Mouse (Mus musculus): ENCODE results near the gene Pcif1. TPM values are rescaled to one million over a fixed set of nuclear protein-coding genes. Genes with fewer than 3 reads are reported as not detected.

The Pcif1 gene
- polyA plus RNA-seq, 1 experiment: 27.8 TPM

- no peak for DNase-seq (ENCODE audit: low spot score)
Observed at GRCm38 (mm10) chr2:164892696-164893216, 13.7 kb downstream of the Pcif1 start.

DNA sequence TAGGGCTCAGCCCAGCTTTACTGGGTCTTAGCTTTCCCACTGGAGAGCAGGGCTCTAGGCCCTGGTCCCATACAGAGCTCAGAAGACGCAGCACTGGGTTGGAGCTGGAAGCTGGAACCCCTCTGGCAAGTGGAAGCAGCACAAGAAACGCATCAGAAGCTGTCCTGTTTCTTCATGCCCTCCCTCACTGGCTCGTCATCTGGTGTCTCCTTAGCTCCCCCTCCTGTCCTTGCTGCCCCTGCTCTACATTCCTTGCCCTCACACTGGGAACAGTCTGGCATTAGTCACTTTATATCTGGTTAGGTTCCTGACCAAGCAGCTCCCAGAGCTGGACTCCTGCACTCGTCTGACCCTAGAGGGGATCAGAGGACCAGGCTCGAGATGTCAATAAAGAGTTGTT lies 14.9 kb downstream of the Pcif1 start:
- DNase-seq (ENCODE audit: low spot score): no peak

DNA sequence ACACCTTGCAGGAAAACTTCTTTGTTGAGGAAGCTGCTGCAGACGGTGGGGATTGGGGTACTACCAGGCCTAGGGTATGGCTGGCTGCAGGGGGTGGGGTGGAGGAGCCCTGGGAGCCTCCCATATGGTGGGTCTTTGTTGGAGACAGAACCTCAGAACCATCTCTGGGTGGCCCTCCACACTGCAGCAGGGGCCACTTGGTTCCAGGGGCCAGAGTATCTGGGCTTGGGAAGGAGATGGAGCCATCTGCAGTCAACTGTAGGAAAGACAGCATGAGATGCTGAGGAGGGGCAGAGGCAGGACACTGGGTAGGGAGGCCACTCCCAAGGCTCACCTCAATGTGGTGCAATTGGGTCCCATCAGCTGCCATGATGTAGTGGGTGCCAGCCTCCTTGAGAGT lies 15.5 kb downstream of the Pcif1 start:
- DNase-seq (ENCODE audit: low spot score): no peak

DNA sequence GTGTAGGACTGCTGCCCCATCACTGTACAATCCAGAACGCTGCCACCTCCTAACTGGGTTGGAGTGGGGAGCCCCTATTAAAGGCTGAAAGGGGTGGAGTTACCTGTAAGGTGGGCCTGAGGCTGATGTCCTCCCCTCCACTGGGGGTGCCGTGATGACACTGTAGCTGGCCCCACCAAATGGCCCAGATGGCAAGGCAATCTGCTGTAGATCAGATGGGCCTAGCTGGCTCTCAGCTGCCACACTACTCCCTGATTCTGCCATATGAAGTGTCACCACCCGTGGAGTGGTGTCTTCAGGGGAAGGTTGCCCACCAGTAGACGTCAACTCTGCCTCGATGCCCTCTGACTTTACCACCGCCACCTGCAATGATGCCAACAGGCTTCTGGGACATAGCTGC lies 16.8 kb downstream of the Pcif1 start:
- DNase-seq (ENCODE audit: low spot score): no peak

DNA sequence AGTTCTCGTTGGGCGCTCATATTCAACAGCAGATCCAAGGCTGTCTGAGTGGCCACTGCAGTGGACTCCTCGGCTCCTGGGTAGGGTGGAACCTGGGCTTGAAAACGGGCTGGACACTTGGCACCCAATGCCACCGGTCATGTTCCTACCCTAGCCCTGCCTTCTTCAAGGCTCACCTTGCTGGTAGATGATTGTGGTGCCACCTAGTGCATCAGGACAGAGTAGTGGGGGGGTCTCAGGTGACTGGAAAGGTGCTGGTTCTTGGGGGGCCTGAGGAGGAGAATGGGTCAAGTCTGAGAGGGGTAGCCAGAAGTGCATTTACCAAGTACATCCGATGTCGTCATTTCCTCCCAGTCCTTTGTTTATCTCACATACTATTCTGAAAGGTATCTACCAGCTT lies 18.9 kb downstream of the Pcif1 start:
- DNase-seq (ENCODE audit: low spot score): no peak

- no peak for DNase-seq (ENCODE audit: low spot score)
Observed at GRCm38 (mm10) chr2:164899034-164899433, 19.9 kb downstream of the Pcif1 start.

- no peak for DNase-seq (ENCODE audit: low spot score)
Observed at GRCm38 (mm10) chr2:164899723-164900459, 20.8 kb downstream of the Pcif1 start.

DNA sequence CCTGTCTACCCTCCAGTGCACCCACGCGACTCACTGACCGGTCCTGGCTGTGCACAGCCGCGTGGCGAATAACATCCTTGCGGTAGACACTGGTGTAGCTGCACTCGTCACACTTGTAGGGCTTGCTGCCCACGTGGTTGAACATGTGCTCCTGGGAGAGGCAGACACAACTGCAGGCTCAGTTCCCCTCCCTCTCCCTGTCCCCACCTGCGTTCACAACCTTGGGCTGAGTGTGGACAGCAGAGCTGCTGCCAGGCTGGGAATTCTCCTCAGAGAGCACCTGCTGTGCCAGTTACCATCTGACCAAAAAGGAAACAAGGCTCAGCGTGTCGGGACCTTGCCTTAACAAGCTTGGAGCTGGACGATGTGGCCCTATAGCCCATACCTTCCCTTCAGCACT lies 22.3 kb downstream of the Pcif1 start:
- DNase-seq (ENCODE audit: low spot score): no peak

GRCm38 (mm10) chr2:164903496-164903895 lies 24.4 kb downstream of the Pcif1 start:
- no peak for DNase-seq (ENCODE audit: low spot score)

GRCm38 (mm10) chr2:164906071-164906470 lies 27.0 kb downstream of the Pcif1 start:
- DNase-seq (ENCODE audit: low spot score): no peak

DNA sequence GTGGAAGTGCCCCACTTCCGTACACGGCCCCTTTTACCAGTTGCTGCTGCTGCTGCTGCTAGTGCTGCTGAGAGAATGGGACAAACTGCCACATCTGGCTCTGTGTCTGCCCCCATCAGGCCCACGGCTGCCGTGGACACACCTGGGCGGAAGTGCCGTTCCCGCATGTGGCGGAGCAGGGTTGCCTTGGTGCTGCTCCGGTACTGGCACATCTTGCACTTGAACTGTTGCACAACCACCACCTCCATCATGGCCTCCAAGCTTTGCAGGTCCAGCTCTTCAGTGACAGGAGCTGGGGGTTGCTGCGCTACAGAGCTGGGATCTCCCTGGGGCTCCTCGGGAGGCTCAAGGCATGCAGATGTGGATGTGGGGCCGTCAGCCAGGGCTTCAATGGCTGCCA lies 28.4 kb downstream of the Pcif1 start:
- no peak for DNase-seq (ENCODE audit: low spot score)

GRCm38 (mm10) chr2:164908011-164908410 lies 28.9 kb downstream of the Pcif1 start:
- DNase-seq (ENCODE audit: low spot score): no peak

GRCm38 (mm10) chr2:164909100-164909499 lies 30.0 kb downstream of the Pcif1 start:
- DNase-seq (ENCODE audit: low spot score): no peak

GRCm38 (mm10) chr2:164909542-164909941 lies 30.4 kb downstream of the Pcif1 start:
- DNase-seq (ENCODE audit: low spot score): no peak

DNA sequence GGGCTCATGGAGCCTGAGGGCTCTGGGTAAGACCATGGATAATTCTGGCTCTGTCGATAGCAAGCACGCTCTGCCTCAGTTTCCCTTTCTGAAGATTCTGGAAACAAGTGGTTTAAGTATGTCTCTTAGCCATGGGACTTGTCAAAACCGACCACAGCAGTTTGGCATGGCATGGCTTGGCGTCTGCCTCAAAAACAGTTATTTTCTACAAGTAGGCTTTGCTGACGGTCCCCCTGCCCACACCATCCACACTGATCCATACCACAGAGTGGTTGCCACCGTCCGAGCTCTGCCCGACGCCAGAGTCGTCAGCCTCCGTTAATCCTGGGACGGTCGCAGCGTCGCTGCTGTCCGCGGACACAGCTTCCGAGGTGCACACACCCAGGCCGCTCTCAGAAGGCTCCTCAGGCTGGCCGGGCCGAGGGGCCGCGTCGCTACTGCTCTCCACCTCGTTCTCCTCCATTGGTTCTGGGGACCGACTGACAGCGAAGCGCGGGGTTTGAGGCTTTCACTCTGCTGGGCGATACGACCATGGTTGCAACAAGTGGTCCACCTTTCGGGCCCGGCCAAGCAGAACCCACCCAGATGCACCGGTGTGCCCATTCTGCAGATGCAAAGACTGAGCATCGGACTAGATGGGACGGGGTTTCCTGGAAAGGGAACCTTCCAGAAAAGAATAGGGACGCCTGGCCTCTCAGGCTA lies 31.4 kb downstream of the Pcif1 start:
- DNase-seq (ENCODE audit: low spot score): no peak

- DNase-seq (ENCODE audit: low spot score): peak; percentile 99
Observed at GRCm38 (mm10) chr2:164911086-164912048, 32.3 kb downstream of the Pcif1 start, which contains the start of gene Zfp335. Gene Zfp335, minus strand, starts transcription at chr2:164911757.

DNA sequence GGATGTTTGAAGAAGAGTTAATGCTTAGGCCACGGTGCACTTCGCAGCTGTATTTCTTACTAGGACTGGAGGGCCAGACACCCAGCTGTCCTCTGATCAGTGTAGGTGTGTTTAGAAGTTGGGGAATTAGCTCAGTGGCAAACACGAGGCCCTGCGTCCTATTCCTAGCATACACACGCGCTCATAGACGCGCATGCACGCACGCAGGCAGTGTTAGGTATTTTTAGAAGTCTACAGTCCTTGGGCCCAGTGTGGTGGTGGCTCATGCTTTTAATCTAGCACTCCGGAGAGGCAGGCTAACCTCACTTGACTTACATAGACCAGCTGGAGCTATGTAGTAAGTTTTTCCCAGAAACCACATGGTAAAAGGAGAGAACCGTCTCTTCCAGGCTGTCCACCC lies 33.0 kb downstream of the Pcif1 start:
- DNase-seq (ENCODE audit: low spot score): no peak

DNA sequence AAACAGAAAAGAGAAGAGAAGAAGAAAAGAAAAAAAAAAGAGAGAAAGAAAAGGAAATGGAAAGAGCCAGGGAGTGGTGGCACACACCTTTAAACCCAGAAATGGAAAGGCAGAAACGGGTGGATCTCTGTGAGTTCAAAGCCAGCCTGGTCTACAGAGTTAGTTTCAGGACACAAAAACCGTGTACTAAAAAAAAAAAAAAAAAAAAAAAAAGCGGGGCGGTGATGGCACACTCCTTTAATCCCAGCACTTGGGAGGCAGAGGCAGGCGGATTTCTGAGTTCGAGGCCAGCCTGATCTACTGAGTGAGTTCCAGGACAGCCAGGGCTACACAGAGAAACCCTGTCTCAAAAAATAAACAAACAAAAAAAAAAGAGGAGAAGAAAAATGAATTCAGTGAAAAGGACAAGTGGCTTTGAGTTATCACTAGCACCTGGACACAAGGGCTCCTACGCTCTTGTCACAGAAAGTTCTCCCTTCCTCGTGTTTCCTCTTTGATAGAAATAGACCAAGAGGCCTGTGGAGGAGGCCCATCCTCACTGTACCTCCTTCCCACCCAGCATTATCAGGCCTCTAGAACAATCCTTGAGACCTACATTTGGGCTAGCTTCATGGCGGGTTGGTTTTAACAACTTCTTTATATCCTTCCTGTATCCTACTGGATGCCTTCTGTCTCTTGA lies 33.8 kb downstream of the Pcif1 start:
- DNase-seq (ENCODE audit: low spot score): no peak

DNA sequence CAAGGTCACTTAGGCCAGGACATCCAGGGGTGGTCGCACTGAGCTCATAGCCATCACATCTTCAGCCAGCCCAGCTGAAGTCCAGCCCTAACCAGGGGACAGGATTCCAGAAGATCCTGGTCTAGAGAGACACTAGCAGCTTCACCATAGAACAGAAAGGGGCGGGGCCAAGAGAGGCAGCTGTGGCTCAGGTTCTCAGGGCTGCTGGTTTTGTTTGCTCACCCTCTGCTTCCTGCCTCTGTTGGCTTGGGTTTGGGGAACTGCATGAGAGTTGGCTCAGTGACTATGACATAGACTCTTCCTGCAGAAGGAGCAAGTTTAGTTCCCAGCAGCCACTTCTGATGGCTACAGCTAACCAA lies 34.3 kb downstream of the Pcif1 start:
- DNase-seq (ENCODE audit: low spot score): no peak

DNA sequence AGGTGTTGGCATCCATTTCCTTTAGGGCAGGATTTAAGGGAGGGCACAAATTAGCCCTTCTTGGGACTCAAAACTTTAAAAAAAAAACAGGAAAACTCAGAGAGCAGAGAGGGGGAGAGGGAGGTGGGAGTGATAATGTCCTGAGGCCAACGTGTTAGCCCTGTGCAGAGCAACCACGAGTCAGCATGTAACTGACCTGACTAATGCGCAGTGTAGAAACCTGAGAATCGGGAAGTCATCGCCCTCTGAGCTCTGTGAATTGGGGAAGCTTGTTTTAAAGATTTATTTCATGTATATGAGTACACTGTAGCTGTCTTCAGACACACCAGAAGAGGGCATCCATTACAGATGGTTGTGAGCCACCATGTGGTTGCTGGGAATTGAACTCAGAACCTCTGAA lies 37.7 kb downstream of the Pcif1 start:
- DNase-seq (ENCODE audit: low spot score): no peak

GRCm38 (mm10) chr2:164917371-164917770 lies 38.3 kb downstream of the Pcif1 start:
- DNase-seq (ENCODE audit: low spot score): no peak

DNA sequence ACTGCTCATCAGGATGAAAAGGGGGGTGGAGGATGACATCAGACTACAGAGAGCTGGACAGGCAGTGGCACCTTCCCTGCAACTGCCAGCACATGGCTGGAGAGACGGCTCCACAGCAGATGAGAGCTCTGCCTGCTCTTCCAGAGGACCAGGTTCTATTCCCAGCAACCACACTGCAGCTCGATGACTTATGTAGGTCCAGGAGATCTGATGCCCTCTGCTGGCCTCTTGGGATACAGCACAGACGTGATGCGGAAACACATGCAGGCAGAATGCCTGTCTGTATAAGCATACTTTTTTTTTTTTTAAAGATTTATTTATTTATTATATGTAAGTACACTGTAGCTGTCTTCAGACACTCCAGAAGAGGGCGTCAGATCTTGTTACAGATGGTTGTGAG lies 39.2 kb downstream of the Pcif1 start:
- no peak for DNase-seq (ENCODE audit: low spot score)

Data from urinary bladder, adult 2 months (tissue).